Mouse (Mus musculus) stomach, embryonic 14.5 days (tissue): ENCODE data around the gene Zap70. TPM values are rescaled to one million over a fixed set of nuclear protein-coding genes. Genes with fewer than 3 reads are reported as not detected.

Experiments used
- ATAC-seq: fragments of 200-750 bp; cut with Nextera tagmentation; 2 replicates; pipeline ENCODE4 v1.8.0; 2017; ENCODE audit warnings: low read depth, moderate TSS enrichment; ENCODE audit not compliant: insufficient number of reproducible peaks, insufficient read depth, low FRiP score
- H3K27ac ChIP-seq: fragments of 300-500 bp; sonication (generic); 2 replicates; pipeline ENCODE4 v1.5.1; 2014; ENCODE audit warnings: mild to moderate bottlenecking, low read length, moderate library complexity, mixed read lengths
- H3K27me3 ChIP-seq: fragments of 300-500 bp; sonication (generic); 2 replicates; pipeline ENCODE4 v1.6.1; 2014; ENCODE audit warnings: low read length, control low read depth, mixed read lengths; ENCODE audit not compliant: control insufficient read depth, insufficient read depth
- H3K36me3 ChIP-seq: fragments of 300-500 bp; sonication (generic); 2 replicates; pipeline ENCODE4 v1.6.1; 2014; ENCODE audit warnings: mild to moderate bottlenecking, control low read depth, low read length, moderate library complexity, mixed read lengths; ENCODE audit not compliant: control insufficient read depth, insufficient read depth
- H3K4me1 ChIP-seq: fragments of 300-500 bp; sonication (generic); 2 replicates; pipeline ENCODE4 v1.6.1; 2014; ENCODE audit warnings: low read length, control low read depth, mixed read lengths; ENCODE audit not compliant: control insufficient read depth, insufficient read depth
- H3K4me2 ChIP-seq: fragments of 300-500 bp; sonication (generic); replicated peaks from 2 replicates; pipeline ENCODE4 v1.6.1; 2014; ENCODE audit warnings: low read depth, low read length, control low read depth
- H3K4me3 ChIP-seq: fragments of 300-500 bp; sonication (generic); 2 replicates; pipeline ENCODE4 v1.5.1; 2014; ENCODE audit warnings: low read depth, low read length, control low read depth
- H3K9ac ChIP-seq: fragments of 300-500 bp; sonication (generic); replicated peaks from 2 replicates; pipeline ENCODE4 v1.6.1; 2014; ENCODE audit warnings: low read depth, mild to moderate bottlenecking, control low read depth, low read length, moderate library complexity, mixed read lengths
- H3K9me3 ChIP-seq: fragments of 300-500 bp; sonication (generic); 2 replicates; pipeline ENCODE4 v1.6.1; 2016; ENCODE audit warnings: low read depth, low read length, control low read depth; ENCODE audit not compliant: control insufficient read depth
- WGBS: fragments of 180-500 bp; shearing (Covaris S2); extraction: QIAGEN DNeasy Blood & Tissue Kit; methylation state at CpG from one replicate; pipeline ENCODE4 v1.1.7; 2014; 5-methylcytosine and 5-hydroxymethylcytosine counted together
- polyA plus RNA-seq: library from polyadenylated mRNA; unstranded; fragments of >200 nt; fragmentation: Nextera tagmentation; extraction: Ambion mirVana; gene quantifications from 2 replicates; pipeline ENCODE4 v1.2.1, GENCODE M21; 2014

The Zap70 gene
- polyA plus RNA-seq = 0.29 and 0.78 TPM in 2 replicates

- 81% methylated on average over 11 of the region's 11 CpGs for WGBS
- no peaks in the 10 kb centered on the region for H3K9me3 ChIP-seq
Measured at GRCm38 (mm10) chr1:36761568-36761967, at the start of gene Zap70. TSS of gene Zap70 (plus strand) at chr1:36761798.

GRCm38 (mm10) chr1:36714311-36714710 lies 47.3 kb upstream of the Zap70 start, which contains the start of gene Actr1b:
TSS of gene Actr1b (minus strand) at chr1:36714422.
- H3K4me1 ChIP-seq = no peaks in the 10 kb centered on the region
- no peaks in the 10 kb centered on the region for H3K27me3 ChIP-seq
- H3K36me3 ChIP-seq = no peaks in the 10 kb centered on the region
- H3K4me3 ChIP-seq = no peak within 1 kb of the TSS
- no peak within 1 kb of the TSS for H3K27ac ChIP-seq
- no peaks in the 10 kb centered on the region for H3K9me3 ChIP-seq
- WGBS = 76% methylated on average over 5 of the region's 5 CpGs
- no peak within 1 kb of the TSS for H3K9ac ChIP-seq
- no peak for ATAC-seq
- H3K4me2 ChIP-seq = no peak within 1 kb of the TSS

More at GRCm38 (mm10) chr1:36761568-36761967, at the start of gene Zap70:
- no peak within 1 kb of the TSS for H3K27ac ChIP-seq
- no peak for ATAC-seq
- no peak within 1 kb of the TSS for H3K9ac ChIP-seq
- no peak within 1 kb of the TSS for H3K4me2 ChIP-seq
- H3K27me3 ChIP-seq = no peaks in the 10 kb centered on the region
- H3K4me1 ChIP-seq = no peaks in the 10 kb centered on the region
- no peaks in the 10 kb centered on the region for H3K36me3 ChIP-seq
- no peak within 1 kb of the TSS for H3K4me3 ChIP-seq

- no peak for ATAC-seq
- Histone ChIP-seq H3K27me3 (no peaks in the 10 kb centered on the region), H3K4me2 (no peak overlapping the region), H3K36me3 (no peaks in the 10 kb centered on the region), H3K27ac (no peak overlapping the region), H3K4me3 (no peak overlapping the region), H3K9ac (no peak overlapping the region), H3K9me3 (no peaks in the 10 kb centered on the region), H3K4me1 (0 out of 2 replicates have a peak, but pooled peaks cover 3% of the 10 kb centered on the region)
- WGBS = 79% methylated on average over 1 of the region's 1 CpGs
Measured at GRCm38 (mm10) chr1:36718786-36719185, 42.8 kb upstream of the Zap70 start.

GRCm38 (mm10) chr1:36723146-36724056 lies 38.2 kb upstream of the Zap70 start:
- Histone ChIP-seq H3K27ac (no peak overlapping the region), H3K4me2 (no peak overlapping the region), H3K9me3 (no peaks in the 10 kb centered on the region), H3K9ac (no peak overlapping the region), H3K4me3 (no peak overlapping the region), H3K27me3 (no peaks in the 10 kb centered on the region), H3K36me3 (no peaks in the 10 kb centered on the region), H3K4me1 (0 out of 2 replicates have a peak, but pooled peaks cover 5% of the 10 kb centered on the region)
- 60% methylated on average over 16 of the region's 16 CpGs for WGBS
- ATAC-seq = no peak

- H3K27ac ChIP-seq = no peak overlapping the region
- no peak for ATAC-seq
- no peaks in the 10 kb centered on the region for H3K9me3 ChIP-seq
- H3K36me3 ChIP-seq = no peaks in the 10 kb centered on the region
- H3K27me3 ChIP-seq = no peaks in the 10 kb centered on the region
- H3K4me2 ChIP-seq = no peak overlapping the region
- 69% methylated on average over 4 of the region's 4 CpGs for WGBS
- H3K4me1 ChIP-seq = 0 out of 2 replicates have a peak, but pooled peaks cover 5% of the 10 kb centered on the region
- no peak overlapping the region for H3K9ac ChIP-seq
- no peak overlapping the region for H3K4me3 ChIP-seq
Measured at GRCm38 (mm10) chr1:36724057-36724431, 37.6 kb upstream of the Zap70 start.

- Histone ChIP-seq H3K4me2 (no peak overlapping the region), H3K9me3 (no peaks in the 10 kb centered on the region), H3K4me1 (no peaks in the 10 kb centered on the region), H3K36me3 (no peaks in the 10 kb centered on the region), H3K9ac (no peak overlapping the region), H3K27me3 (no peaks in the 10 kb centered on the region), H3K4me3 (no peak overlapping the region), H3K27ac (no peak overlapping the region)
- 12% methylated on average over 4 of the region's 4 CpGs for WGBS
- ATAC-seq = no peak
Measured at GRCm38 (mm10) chr1:36737300-36737699, 24.3 kb upstream of the Zap70 start.

GRCm38 (mm10) chr1:36739231-36739630 lies 22.4 kb upstream of the Zap70 start:
- H3K36me3 ChIP-seq = no peaks in the 10 kb centered on the region
- no peak overlapping the region for H3K9ac ChIP-seq
- no peaks in the 10 kb centered on the region for H3K4me1 ChIP-seq
- no peak for ATAC-seq
- H3K4me2 ChIP-seq = no peak overlapping the region
- no peak overlapping the region for H3K4me3 ChIP-seq
- H3K9me3 ChIP-seq = no peaks in the 10 kb centered on the region
- H3K27ac ChIP-seq = no peak overlapping the region
- WGBS = 78% methylated on average over 5 of the region's 5 CpGs
- no peaks in the 10 kb centered on the region for H3K27me3 ChIP-seq

GRCm38 (mm10) chr1:36743046-36743445 lies 18.6 kb upstream of the Zap70 start:
- H3K4me1 ChIP-seq = no peaks in the 10 kb centered on the region
- 72% methylated on average over 9 of the region's 9 CpGs for WGBS
- H3K27me3 ChIP-seq = no peaks in the 10 kb centered on the region
- H3K27ac ChIP-seq = no peak overlapping the region
- H3K9me3 ChIP-seq = no peaks in the 10 kb centered on the region
- no peak overlapping the region for H3K4me2 ChIP-seq
- no peak overlapping the region for H3K9ac ChIP-seq
- H3K4me3 ChIP-seq = no peak overlapping the region
- H3K36me3 ChIP-seq = no peaks in the 10 kb centered on the region
- no peak for ATAC-seq
